Mouse (Mus musculus): Measurements from ENCODE around the gene Pparg. TPM values are rescaled to one million over a fixed set of nuclear protein-coding genes. Genes with fewer than 3 reads are reported as not detected.

The Pparg gene
- total RNA-seq, 2 experiments from 2014 or later: 1.1 to 1.2 TPM

Other genes with a start within 250 kb of the Pparg start
- gene Syn2, start 226.0 kb upstream of the Pparg start, total RNA-seq (2021): 100 to 1,000 TPM; 590 to 635 TPM
- gene Gm17482, start 133.6 kb upstream of the Pparg start, total RNA-seq (2021): not detected
- gene Timp4, start 108.7 kb upstream of the Pparg start, total RNA-seq (2021): 10 to 100 TPM; 25.6 to 25.9 TPM
- 10 to 100 TPM; 24.8 to 25.5 TPM for gene Tsen2, start 183.7 kb downstream of the Pparg start, total RNA-seq (2021)
- gene Mkrn2os, start 231.6 kb downstream of the Pparg start, total RNA-seq (2021): not detected
- 10 to 100 TPM; 37.8 to 43.2 TPM for gene Mkrn2, start 241.0 kb downstream of the Pparg start, total RNA-seq (2021)

Data from layer of hippocampus, postnatal 25 days (tissue).